Mouse (Mus musculus) cerebellum, adult 2 months (tissue): Measurements from ENCODE around the gene Iqcn.

Experiments used
- CTCF ChIP-seq: fragments of 200-500 bp; IDR thresholded peaks from 2 replicates; pipeline ENCODE4 v1.5.1; 2011; ENCODE audit warnings: low read depth, mild to moderate bottlenecking, control low read depth, low read length, moderate library complexity, borderline replicate concordance; ENCODE audit not compliant: insufficient read depth
- POLR2A ChIP-seq: fragments of 200-500 bp; IDR thresholded peaks from 2 replicates; pipeline ENCODE4 v1.6.1; 2011; ENCODE audit warnings: low read length, control low read depth, borderline replicate concordance; ENCODE audit not compliant: insufficient read depth

DNA sequence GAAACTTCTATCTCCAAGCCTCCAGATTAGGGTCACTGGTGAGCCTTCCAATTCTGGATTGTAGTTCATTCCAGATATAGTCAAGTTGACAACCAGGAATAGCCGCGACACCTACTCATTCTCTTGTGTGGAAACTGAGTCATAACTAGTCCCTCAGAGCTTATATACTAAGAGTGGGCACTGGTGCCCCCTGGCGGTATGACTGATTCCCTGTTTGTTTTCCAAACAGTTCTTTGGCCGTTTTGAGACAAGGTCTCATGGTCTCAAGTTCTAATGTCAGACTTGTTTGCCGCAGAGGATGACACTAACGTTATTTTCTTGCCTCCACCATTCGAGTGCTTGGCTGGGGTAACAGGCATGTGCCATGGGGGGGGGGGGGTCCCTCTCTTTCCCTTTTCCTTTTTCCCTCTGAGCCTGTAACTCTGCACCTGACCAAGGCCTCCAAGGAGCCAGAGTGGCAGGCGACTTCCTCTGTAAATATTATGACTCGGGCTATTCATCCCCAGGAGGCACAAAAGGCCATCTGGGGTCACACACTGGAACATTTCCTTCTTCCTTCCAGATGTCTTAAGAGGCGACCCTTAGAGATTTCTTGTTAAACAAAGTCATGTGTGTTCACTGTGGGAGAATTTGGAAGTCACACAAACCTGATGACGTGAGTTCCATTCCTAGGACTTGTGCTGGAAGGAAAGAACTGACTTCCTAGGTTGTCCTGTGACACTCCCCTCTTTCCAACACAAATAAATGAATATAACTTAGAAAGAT lies 48.9 kb downstream of the Iqcn start:
- TF ChIP-seq CTCF (peak; percentile 70), POLR2A (no peak)
